Mouse (Mus musculus): ENCODE measurements at regions not wholly inside any gene's neighbourhood (a gene's known extent, or its start where the extent isn't known, plus 50 kb on each side); places are given as distances from the start of the nearest gene placed in this dataset.

DNA sequence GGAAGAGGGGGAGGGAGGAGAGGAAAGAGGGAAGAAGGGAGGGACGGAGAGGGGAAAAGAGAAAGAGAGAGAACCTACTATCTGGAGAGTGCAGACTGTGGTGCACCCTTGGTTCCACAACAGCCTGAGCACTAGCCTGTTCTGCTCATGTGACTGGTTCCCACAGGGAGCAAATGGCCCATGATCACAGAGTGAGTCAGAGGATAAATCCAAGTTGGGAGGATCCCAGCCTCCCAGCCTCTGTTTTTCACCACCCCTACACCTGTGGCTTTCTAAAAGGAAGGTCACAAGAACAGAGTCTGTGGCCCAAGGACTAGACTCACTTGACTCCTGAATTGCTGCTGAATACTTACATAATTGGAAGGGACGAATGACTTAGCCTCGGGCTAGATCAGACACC is 185.9 kb upstream of the Bcl6 start:
- no peak for TF ChIP-seq GATA1 (IDR thresholded peaks at IDR 0.05; ENCODE audit: borderline replicate concordance, low read length)
- TF ChIP-seq FLI1 (IDR thresholded peaks at IDR 0.05; ENCODE audit: low read length), result no peak
